Mouse (Mus musculus): Measurements from ENCODE around the gene Anpep. TPM values are rescaled to one million over a fixed set of nuclear protein-coding genes. Genes with fewer than 3 reads are reported as not detected.
A peak's percentile ranks its signal among the peaks of the same experiment; 100 is the strongest.

The Anpep gene
- polyA plus RNA-seq, 1 experiment from 2014 or later: 3.8 TPM

- WGBS: 86% methylated on average over 12 of the region's 12 CpGs
- H3K27me3 ChIP-seq (replicated peaks): no peaks in the 10 kb centered on the region
These were observed 38.7 kb downstream of the Anpep start for GRCm38 (mm10) chr7:79822092-79822695.

GRCm38 (mm10) chr7:79819996-79820395 is 40.9 kb downstream of the Anpep start:
- H3K27ac ChIP-seq: no peak overlapping the region
- H3K9ac ChIP-seq: no peak overlapping the region
- H3K9me3 ChIP-seq: no peaks in the 10 kb centered on the region
- ATAC-seq (replicated peaks): no peak
- no peaks in the 10 kb centered on the region for H3K27me3 ChIP-seq (replicated peaks)
- no peaks in the 10 kb centered on the region for H3K4me1 ChIP-seq
- H3K36me3 ChIP-seq (replicated peaks): no peaks in the 10 kb centered on the region
- H3K4me3 ChIP-seq: no peak overlapping the region
- no peak overlapping the region for H3K4me2 ChIP-seq
- WGBS: 48% methylated on average over 11 of the region's 11 CpGs

More at GRCm38 (mm10) chr7:79822092-79822695, 38.7 kb downstream of the Anpep start:
- no peak overlapping the region for H3K27ac ChIP-seq
- no peaks in the 10 kb centered on the region for H3K4me1 ChIP-seq
- H3K9ac ChIP-seq: no peak overlapping the region
- no peaks in the 10 kb centered on the region for H3K9me3 ChIP-seq
- no peaks in the 10 kb centered on the region for H3K36me3 ChIP-seq (replicated peaks)
- no peak overlapping the region for H3K4me2 ChIP-seq
- no peak for ATAC-seq (replicated peaks)
- H3K4me3 ChIP-seq: no peak overlapping the region

- Histone ChIP-seq H3K4me2 (no peak overlapping the region), H3K4me3 (no peak overlapping the region), H3K4me1 (no peaks in the 10 kb centered on the region), H3K9ac (no peak overlapping the region), H3K27ac (no peak overlapping the region), H3K9me3 (no peaks in the 10 kb centered on the region), H3K36me3 (replicated peaks) (no peaks in the 10 kb centered on the region), H3K27me3 (replicated peaks) (no peaks in the 10 kb centered on the region)
- 49% methylated on average over 4 of the region's 4 CpGs for WGBS
- no peak for ATAC-seq (replicated peaks)
These were observed 41.3 kb downstream of the Anpep start for GRCm38 (mm10) chr7:79819515-79819914.

DNA sequence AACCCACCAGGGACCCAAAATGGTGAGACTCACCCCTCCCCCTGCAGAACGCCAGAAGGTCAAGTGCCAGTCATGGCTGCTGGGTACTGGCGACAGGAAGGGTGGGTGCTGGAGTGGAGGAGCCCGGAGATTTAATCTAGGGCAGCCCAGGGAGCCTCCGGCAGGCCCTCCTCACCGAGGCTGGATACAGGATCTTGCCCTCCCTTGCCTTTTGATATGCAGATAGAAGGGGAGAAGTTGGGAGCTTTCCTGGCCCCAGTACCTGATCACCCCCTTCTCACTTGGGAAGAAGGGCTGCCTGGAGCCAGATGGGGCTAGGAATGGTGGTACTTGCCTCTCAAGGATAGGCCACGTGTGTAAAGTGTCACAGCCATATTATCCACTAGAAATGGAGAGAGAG is 42.5 kb downstream of the Anpep start:
- 5% methylated on average over 6 of the region's 6 CpGs for WGBS
- H3K4me3 ChIP-seq: no peak overlapping the region
- no peak for ATAC-seq (replicated peaks)

DNA sequence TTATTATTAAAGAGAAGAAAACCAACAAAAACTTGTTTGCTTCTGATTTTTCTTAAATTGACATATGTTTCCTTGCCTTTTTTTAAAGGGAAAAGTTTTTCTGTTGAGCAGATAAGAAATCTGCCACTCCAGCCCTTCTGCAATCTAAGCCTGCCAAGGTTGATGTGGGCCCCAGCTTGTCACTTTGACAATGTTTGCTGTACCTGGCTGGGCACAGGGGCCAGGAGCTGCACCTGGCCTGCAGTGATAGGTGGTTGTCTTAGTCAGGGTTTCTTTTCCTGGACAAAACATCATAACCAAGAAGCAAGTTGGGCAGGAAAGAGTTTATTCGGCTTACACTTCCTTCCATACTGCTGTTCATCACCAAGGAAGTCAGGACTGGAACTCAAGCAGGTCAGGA is 47.5 kb downstream of the Anpep start:
- ATAC-seq (replicated peaks): no peak
- no peak overlapping the region for H3K27ac ChIP-seq

More for the DNA sequence above, 42.5 kb downstream of the Anpep start:
- no peak overlapping the region for H3K4me2 ChIP-seq
- no peaks in the 10 kb centered on the region for H3K4me1 ChIP-seq
- no peaks in the 10 kb centered on the region for H3K27me3 ChIP-seq (replicated peaks)
- no peak overlapping the region for H3K9ac ChIP-seq
- H3K9me3 ChIP-seq: no peaks in the 10 kb centered on the region
- H3K27ac ChIP-seq: no peak overlapping the region
- H3K36me3 ChIP-seq (replicated peaks): no peaks in the 10 kb centered on the region

GRCm38 (mm10) chr7:79810611-79811506 is 50.0 kb downstream of the Anpep start, which contains the start of gene Mesp2:
Mesp2 (plus strand) TSS chr7:79810727.
- peak within 1 kb of the TSS; percentile 55 for H3K9ac ChIP-seq
- peak; percentile 82 for ATAC-seq (replicated peaks)
- peaks cover 15% of the 10 kb centered on the region for H3K27me3 ChIP-seq (replicated peaks)
- H3K9me3 ChIP-seq: no peaks in the 10 kb centered on the region
- H3K36me3 ChIP-seq (replicated peaks): no peaks in the 10 kb centered on the region
- WGBS: 21% methylated on average over 71 of the region's 71 CpGs
- H3K4me3 ChIP-seq: peak within 1 kb of the TSS; percentile 40
- H3K4me1 ChIP-seq: peaks cover 7% of the 10 kb centered on the region; the same call in 1 of the 2 replicates
- peak within 1 kb of the TSS; percentile 68 for H3K4me2 ChIP-seq
- H3K27ac ChIP-seq: no peak within 1 kb of the TSS

More for the DNA sequence above, 47.5 kb downstream of the Anpep start:
- no peak overlapping the region for H3K9ac ChIP-seq
- no peaks in the 10 kb centered on the region for H3K9me3 ChIP-seq
- H3K4me3 ChIP-seq: no peak overlapping the region
- WGBS: 90% methylated on average over 1 of the region's 1 CpGs
- no peaks in the 10 kb centered on the region for H3K36me3 ChIP-seq (replicated peaks)
- peaks cover 15% of the 10 kb centered on the region for H3K27me3 ChIP-seq (replicated peaks)
- H3K4me2 ChIP-seq: no peak overlapping the region
- peaks cover 7% of the 10 kb centered on the region; the same call in 1 of the 2 replicates for H3K4me1 ChIP-seq

GRCm38 (mm10) chr7:79808561-79808960 is 52.3 kb downstream of the Anpep start:
- H3K4me2 ChIP-seq: no peak overlapping the region
- no peak overlapping the region for H3K27ac ChIP-seq
- H3K27me3 ChIP-seq (replicated peaks): peaks cover 15% of the 10 kb centered on the region
- 83% methylated on average over 7 of the region's 7 CpGs for WGBS
- ATAC-seq (replicated peaks): no peak
- H3K9ac ChIP-seq: no peak overlapping the region
- H3K36me3 ChIP-seq (replicated peaks): no peaks in the 10 kb centered on the region
- no peaks in the 10 kb centered on the region for H3K9me3 ChIP-seq
- H3K4me1 ChIP-seq: peaks cover 7% of the 10 kb centered on the region; the same call in 1 of the 2 replicates
- no peak overlapping the region for H3K4me3 ChIP-seq

GRCm38 (mm10) chr7:79803887-79804286 is 57.0 kb downstream of the Anpep start:
- 67% methylated on average over 2 of the region's 2 CpGs for WGBS
- no peak for ATAC-seq (replicated peaks)
- no peaks in the 10 kb centered on the region for H3K36me3 ChIP-seq (replicated peaks)
- H3K9ac ChIP-seq: no peak overlapping the region
- no peak overlapping the region for H3K27ac ChIP-seq
- H3K27me3 ChIP-seq (replicated peaks): no peaks in the 10 kb centered on the region
- no peak overlapping the region for H3K4me2 ChIP-seq
- H3K4me1 ChIP-seq: no peaks in the 10 kb centered on the region
- H3K9me3 ChIP-seq: no peaks in the 10 kb centered on the region
- no peak overlapping the region for H3K4me3 ChIP-seq

- H3K4me1 ChIP-seq: no peaks in the 10 kb centered on the region
- H3K4me2 ChIP-seq: no peak overlapping the region
- H3K27ac ChIP-seq: no peak overlapping the region
- 65% methylated on average over 5 of the region's 5 CpGs for WGBS
- H3K36me3 ChIP-seq (replicated peaks): no peaks in the 10 kb centered on the region
- ATAC-seq (replicated peaks): no peak
- no peak overlapping the region for H3K4me3 ChIP-seq
- H3K9me3 ChIP-seq: no peaks in the 10 kb centered on the region
- no peak overlapping the region for H3K9ac ChIP-seq
- H3K27me3 ChIP-seq (replicated peaks): 0 out of 2 replicates have a peak, but pooled peaks cover 4% of the 10 kb centered on the region
These were observed 58.8 kb downstream of the Anpep start for GRCm38 (mm10) chr7:79802037-79802436.

DNA sequence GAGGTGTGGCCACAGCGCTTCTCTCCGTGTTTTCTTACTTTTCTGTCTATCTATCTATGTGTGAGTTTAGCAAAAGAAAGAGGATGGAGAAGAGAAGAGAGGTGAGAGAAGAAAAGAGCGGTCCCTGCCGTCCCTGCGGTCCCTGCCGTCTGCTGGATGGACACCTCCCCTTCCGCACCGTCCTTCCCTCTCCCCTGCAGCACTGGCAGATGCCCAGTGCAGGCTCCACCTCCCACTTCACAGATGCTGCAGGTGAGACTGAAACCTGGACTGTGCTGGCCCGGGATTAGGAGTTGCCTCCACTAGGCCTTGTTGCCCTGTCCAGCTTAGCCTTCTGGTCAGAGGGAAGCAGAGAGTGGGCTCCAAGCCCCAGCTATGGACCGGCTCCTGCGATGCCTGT is 59.5 kb downstream of the Anpep start:
- no peaks in the 10 kb centered on the region for H3K36me3 ChIP-seq (replicated peaks)
- 0 out of 2 replicates have a peak, but pooled peaks cover 4% of the 10 kb centered on the region for H3K27me3 ChIP-seq (replicated peaks)
- H3K9me3 ChIP-seq: no peaks in the 10 kb centered on the region
- no peak overlapping the region for H3K4me2 ChIP-seq
- H3K4me1 ChIP-seq: no peaks in the 10 kb centered on the region
- WGBS: 79% methylated on average over 11 of the region's 11 CpGs
- H3K9ac ChIP-seq: no peak overlapping the region
- ATAC-seq (replicated peaks): no peak
- H3K27ac ChIP-seq: no peak overlapping the region
- no peak overlapping the region for H3K4me3 ChIP-seq

- H3K4me3 ChIP-seq: no peak overlapping the region
- 0 out of 2 replicates have a peak, but pooled peaks cover 4% of the 10 kb centered on the region for H3K27me3 ChIP-seq (replicated peaks)
- no peak for ATAC-seq (replicated peaks)
- H3K4me2 ChIP-seq: no peak overlapping the region
- no peak overlapping the region for H3K27ac ChIP-seq
- WGBS: 87% methylated on average over 4 of the region's 4 CpGs
- no peak overlapping the region for H3K9ac ChIP-seq
- no peaks in the 10 kb centered on the region for H3K36me3 ChIP-seq (replicated peaks)
- H3K4me1 ChIP-seq: no peaks in the 10 kb centered on the region
- H3K9me3 ChIP-seq: no peaks in the 10 kb centered on the region
These were observed 60.5 kb downstream of the Anpep start for GRCm38 (mm10) chr7:79800336-79800735.

GRCm38 (mm10) chr7:79799506-79799905 is 61.4 kb downstream of the Anpep start:
- H3K27me3 ChIP-seq (replicated peaks): peaks cover 8% of the 10 kb centered on the region; the same call in 1 of the 2 replicates
- WGBS: 72% methylated on average over 6 of the region's 6 CpGs
- H3K27ac ChIP-seq: no peak overlapping the region
- H3K36me3 ChIP-seq (replicated peaks): no peaks in the 10 kb centered on the region
- no peak overlapping the region for H3K4me2 ChIP-seq
- no peak for ATAC-seq (replicated peaks)
- H3K9me3 ChIP-seq: no peaks in the 10 kb centered on the region
- no peaks in the 10 kb centered on the region for H3K4me1 ChIP-seq
- no peak overlapping the region for H3K4me3 ChIP-seq
- no peak overlapping the region for H3K9ac ChIP-seq
